Mouse (Mus musculus): Measurements from ENCODE around the gene Entpd4b. TPM values are rescaled to one million over a fixed set of nuclear protein-coding genes. Genes with fewer than 3 reads are reported as not detected.
"Not testable (repeated sequence)": the region's sequence is repeated elsewhere in the genome, so short reads cannot be mapped to it uniquely, and the experiment has no call there.

Entpd4b gene
- polyA plus RNA-seq, 1 experiment from 2014 or later = 11.6 TPM

DNA sequence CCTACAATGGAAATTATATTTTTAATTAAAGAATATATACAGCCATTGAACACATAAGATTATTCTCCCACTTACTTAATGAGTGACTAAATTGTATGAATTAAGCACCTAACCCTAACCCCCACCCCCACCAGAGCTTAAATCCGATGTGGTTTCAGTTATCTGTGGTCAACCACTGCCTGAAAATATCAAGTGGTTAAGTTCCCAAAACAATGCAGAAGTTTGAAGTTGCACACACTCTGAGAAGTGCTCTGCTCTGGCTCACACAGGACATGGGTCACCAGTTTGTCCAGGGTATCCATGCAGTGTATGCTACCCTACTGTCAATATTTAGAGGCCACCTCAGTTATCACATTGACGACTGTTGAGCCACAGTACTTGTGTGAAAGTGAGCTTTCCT lies 10.2 kb upstream of the Entpd4b start:
- not testable (repeated sequence) for H3K4me2 ChIP-seq (ENCODE audit: low read length); H3K9ac ChIP-seq (replicated peaks; ENCODE audit: low read depth, low read length); H3K4me3 ChIP-seq (replicated peaks; ENCODE audit: low read length); H3K36me3 ChIP-seq (ENCODE audit: control insufficient read depth, insufficient read depth); H3K4me1 ChIP-seq (replicated peaks; ENCODE audit: control insufficient read depth, insufficient read depth, low read length); ATAC-seq; H3K27me3 ChIP-seq (replicated peaks; ENCODE audit: control insufficient read depth, insufficient read depth, low read length); H3K9me3 ChIP-seq (ENCODE audit: control insufficient read depth, low read length); H3K27ac ChIP-seq (ENCODE audit: low read length)
- WGBS = no CpG with 5 or more reads among the region's 2 CpGs

DNA sequence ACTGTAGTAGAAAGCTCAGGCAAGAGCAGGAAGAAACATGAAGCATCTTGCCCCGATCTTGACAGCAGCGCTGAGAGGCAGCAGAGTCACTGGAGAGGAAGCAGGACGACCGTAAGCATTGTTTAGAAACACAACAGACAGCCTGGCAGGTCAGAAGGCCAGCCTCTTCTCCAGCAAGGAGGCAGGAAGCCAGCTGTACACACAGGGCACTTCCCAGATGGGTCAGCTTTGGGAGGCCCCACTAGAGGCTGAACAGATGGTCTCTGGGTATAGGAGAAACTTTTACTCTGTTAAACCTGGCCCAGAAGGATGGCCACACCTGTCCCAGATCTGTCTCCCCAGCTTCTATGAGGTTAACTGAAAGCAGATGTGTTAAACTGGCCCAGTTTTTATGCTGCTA lies 7.9 kb upstream of the Entpd4b start:
- not testable (repeated sequence) for H3K4me2 ChIP-seq (ENCODE audit: low read length); H3K9me3 ChIP-seq (ENCODE audit: control insufficient read depth, low read length); H3K4me3 ChIP-seq (replicated peaks; ENCODE audit: low read length); H3K9ac ChIP-seq (replicated peaks; ENCODE audit: low read depth, low read length); H3K36me3 ChIP-seq (ENCODE audit: control insufficient read depth, insufficient read depth); H3K4me1 ChIP-seq (replicated peaks; ENCODE audit: control insufficient read depth, insufficient read depth, low read length); H3K27me3 ChIP-seq (replicated peaks; ENCODE audit: control insufficient read depth, insufficient read depth, low read length); ATAC-seq; H3K27ac ChIP-seq (ENCODE audit: low read length)
- no CpG with 5 or more reads among the region's 4 CpGs for WGBS

DNA sequence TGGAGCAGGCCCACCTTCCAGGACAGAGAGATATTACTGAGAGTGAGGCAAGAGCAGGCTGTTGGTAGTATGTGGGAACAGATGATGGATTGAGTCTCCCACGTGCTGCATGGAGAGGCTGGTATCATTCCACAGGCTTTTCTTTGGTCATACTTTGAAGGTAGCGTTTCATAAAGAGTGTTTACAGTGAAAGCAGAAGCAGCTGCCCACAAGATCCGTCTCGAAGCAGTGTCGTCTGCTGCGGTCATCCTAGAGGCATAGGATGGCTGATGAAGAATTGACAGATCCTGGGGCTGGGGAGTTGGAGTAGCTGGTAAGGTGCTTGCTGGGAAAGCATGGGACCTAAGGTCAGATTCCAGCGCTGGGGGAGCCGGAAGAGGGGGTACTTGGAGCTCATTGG lies 1.6 kb downstream of the Entpd4b start:
- not testable (repeated sequence) for H3K4me1 ChIP-seq (replicated peaks; ENCODE audit: control insufficient read depth, insufficient read depth, low read length); H3K4me2 ChIP-seq (ENCODE audit: low read length); H3K9ac ChIP-seq (replicated peaks; ENCODE audit: low read depth, low read length); H3K36me3 ChIP-seq (ENCODE audit: control insufficient read depth, insufficient read depth); ATAC-seq; H3K27ac ChIP-seq (ENCODE audit: low read length); H3K27me3 ChIP-seq (replicated peaks; ENCODE audit: control insufficient read depth, insufficient read depth, low read length); H3K9me3 ChIP-seq (ENCODE audit: control insufficient read depth, low read length); H3K4me3 ChIP-seq (replicated peaks; ENCODE audit: low read length)
- no CpG with 5 or more reads among the region's 8 CpGs for WGBS

DNA sequence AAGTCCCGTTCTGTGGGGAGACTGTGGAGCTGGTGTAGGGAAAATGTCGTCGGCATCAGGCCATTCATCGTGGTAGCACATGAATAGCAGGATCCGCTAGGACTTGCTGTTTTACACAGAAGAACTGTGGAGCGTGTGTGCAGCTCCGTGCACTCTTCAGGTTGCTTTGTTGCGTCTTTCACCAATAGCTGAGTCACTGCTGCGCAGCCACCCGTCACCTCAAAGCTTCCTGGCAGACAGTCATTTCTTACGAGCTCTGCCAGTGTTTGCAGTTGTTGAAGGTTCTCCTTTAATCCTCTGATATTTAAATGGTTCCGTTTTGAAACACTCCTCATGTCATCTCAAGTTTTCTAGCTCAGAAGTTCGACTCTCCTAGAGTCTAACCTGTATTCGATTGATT lies 2.3 kb downstream of the Entpd4b start:
- H3K4me1 ChIP-seq (replicated peaks; ENCODE audit: control insufficient read depth, insufficient read depth, low read length); H3K4me2 ChIP-seq (ENCODE audit: low read length); H3K27ac ChIP-seq (ENCODE audit: low read length); ATAC-seq; H3K9me3 ChIP-seq (ENCODE audit: control insufficient read depth, low read length); H3K27me3 ChIP-seq (replicated peaks; ENCODE audit: control insufficient read depth, insufficient read depth, low read length); H3K36me3 ChIP-seq (ENCODE audit: control insufficient read depth, insufficient read depth); H3K9ac ChIP-seq (replicated peaks; ENCODE audit: low read depth, low read length); H3K4me3 ChIP-seq (replicated peaks; ENCODE audit: low read length): not testable (repeated sequence)
- WGBS = no CpG with 5 or more reads among the region's 14 CpGs

Other genes with a start within 250 kb of the Entpd4b start
- 0.09 TPM in 1 of 2 replicates, not detected in the other for gene Gm16867, start 52.1 kb upstream of the Entpd4b start, polyA plus RNA-seq (2015; fragmentation: Nextera tagmentation; extraction: Ambion mirVana)
- not detected in 2 replicates for gene Gm27179, start 42.9 kb upstream of the Entpd4b start, polyA plus RNA-seq (2015; fragmentation: Nextera tagmentation; extraction: Ambion mirVana)

Measured in forebrain, embryonic 16.5 days (tissue).